Mouse (Mus musculus): ENCODE measurements around the gene Dnah10. TPM values are rescaled to one million over a fixed set of nuclear protein-coding genes. Genes with fewer than 3 reads are reported as not detected.

The Dnah10 gene
- total and polyA plus RNA-seq, 3 experiments, result 0.11 to 3.8 (median 0.84) TPM

DNA sequence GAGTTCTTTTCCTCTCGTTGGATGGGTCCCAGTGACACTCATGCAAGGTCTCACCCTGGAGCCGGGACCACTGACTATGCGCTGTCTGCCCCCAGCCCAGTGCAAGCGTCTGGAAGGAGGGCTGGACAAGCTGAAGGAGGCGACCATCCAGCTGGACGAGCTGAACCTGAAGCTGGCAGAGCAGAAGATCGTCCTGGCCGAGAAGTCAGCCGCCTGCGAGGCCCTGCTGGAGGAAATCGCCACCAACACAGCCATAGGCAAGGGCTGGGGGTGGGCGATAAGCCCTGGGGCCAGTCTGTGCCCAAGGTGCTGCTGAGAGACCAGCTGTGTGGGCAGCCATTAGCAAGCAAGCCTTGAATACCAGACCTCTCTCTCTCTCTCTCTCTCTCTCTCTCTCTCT lies 87.6 kb downstream of the Dnah10 start:
- no peak for DNase-seq

DNA sequence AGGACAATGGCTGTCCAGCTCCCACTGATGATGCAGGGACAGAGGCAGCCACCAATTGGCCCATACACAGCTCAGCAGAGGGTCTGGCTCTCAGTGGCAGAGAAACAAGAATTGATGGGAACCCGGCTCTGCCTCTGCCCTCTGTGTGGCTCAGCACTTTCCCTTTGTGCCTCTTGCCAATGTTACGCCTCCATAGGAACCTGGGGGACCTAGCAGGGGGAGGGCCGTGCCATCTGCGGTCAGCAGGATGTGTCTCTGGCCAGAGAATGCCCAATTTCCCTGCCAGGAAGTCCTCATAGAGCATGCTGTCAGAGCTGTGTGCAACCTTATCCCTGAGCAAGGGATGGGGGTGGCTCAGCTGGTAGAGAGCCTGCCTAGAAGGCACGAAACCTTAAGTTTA lies 89.9 kb downstream of the Dnah10 start:
- DNase-seq, result no peak

DNA sequence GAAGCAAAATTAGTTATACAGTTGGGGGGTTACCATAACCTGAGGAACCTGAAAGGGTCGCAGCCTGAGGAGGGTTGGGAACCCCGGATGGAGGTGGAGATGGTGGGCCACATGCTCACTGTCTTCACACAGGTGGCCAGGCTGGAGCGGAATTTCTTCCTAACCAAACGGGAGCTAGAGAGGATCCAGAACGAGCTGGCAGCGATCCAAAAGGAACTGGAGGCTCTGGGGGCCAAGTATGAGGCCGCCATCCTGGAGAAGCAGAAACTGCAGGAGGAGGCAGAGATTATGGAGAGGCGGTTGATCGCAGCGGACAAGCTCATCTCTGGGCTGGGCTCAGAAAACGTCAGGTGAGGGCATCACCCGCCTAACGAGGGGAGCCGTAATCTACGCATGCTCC lies 92.2 kb downstream of the Dnah10 start:
- DNase-seq, result no peak

DNA sequence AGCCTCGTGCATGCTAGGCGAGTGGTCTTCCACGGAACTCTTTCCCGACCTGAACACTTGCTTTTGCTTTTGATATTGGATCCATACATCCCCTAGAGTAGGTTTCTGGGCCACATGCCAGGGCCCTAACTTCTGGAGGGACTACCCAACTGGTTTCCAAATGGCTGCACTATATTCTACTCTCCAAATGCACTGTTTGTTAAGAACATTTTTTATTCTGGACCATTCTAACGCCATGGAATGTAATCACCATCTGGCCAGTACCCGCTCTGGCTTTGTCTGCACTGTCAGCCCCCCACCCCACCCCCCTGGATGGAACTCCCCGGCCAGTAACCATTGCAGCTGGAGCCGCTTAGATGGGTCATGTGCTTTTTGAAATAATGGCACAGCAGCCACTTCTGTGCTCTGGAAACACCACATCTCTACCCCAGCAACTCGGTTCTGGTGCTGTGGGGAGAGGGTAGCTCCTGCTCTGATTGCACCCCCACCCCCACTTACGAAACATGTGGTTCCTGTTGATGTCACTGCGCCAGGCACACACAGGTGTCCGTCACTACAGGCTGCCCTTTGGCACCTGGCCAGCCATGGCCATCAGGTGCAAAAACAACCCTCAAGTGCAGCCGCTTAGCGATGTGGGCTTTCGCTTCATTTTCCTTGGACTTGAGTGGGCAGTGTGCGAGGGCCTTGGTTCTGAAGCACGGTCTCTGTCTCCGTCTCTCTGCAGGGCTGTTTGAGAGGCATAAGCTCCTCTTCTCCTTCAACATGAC lies 97.4 kb downstream of the Dnah10 start:
- no peak for DNase-seq

DNA sequence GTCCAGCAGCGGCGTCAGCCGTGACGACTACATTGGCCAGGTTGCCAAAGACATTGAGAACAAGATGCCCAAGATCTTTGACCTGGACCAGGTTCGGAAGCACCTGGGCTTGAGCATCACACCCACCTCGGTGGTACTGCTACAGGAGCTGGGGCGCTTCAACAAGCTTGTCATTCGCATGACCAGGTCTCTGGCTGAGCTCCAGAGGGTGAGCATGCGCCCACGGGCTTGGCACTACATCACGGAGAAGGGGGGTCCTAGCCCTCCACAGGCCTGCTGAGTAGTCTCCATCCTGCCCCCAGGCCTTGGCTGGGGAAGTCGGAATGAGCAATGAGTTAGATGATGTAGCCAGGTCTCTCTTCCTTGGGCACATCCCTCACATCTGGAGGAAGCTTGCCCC lies 105.4 kb downstream of the Dnah10 start:
- no peak for DNase-seq

DNA sequence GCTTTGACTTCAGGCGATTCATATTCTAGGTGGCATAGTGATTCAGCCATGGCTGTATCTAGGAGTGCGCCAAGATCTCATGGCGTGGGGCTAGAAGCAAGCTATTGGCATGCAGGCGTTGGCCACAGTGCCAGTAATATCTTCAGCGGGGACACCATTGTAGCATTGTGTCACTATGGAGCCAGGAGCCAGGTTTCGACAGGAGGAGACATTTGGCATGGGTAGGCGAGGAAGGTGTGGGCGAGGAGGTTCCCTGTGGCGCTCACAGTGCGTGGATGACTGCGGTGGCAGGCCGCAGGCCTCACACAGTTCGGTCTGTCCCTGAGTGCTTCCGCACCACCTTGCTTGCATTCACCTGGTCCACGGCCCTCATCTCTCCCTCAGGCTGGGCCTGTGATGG lies 110.3 kb downstream of the Dnah10 start:
- DNase-seq, result no peak

DNA sequence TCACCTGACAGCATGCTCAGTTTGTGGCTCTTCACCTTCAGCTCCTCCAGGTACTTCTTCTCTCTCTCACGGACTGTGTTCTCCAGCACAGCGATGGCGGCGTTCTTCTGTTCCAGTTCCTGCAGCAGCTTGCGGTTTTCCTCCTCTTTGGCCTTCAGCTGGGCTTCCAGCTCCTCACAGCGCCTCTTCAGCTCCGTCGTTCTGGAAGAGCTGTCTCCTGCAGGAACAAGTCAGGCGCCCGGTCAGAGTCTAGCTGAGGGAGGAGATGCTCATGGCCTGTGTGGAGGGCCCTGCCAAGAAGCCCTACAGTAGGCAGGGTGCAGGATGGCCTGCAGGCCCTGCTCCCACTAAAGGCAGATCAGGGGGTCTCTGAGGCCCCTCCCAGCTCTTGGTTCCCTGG lies 111.2 kb downstream of the Dnah10 start:
- no peak for DNase-seq

DNA sequence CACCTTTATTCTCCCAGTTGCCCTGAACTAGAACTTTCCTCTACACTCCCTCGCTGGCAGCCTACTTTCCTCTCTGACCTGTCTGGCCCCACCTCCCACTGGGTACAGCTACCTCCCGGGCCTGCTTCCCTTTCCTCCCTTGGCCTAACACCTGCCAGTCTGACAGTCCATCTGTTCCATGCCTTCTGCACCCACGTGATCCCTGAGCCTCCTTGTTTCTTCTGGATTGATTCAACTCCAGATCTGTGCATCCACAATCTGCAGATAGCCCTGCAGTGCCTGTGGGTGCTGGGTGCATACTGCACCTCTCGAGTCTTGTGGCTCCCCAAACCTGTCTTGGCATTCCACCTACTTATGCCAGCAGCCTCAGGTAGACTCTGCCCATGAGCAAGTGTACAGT lies 111.7 kb downstream of the Dnah10 start:
- no peak for DNase-seq

DNA sequence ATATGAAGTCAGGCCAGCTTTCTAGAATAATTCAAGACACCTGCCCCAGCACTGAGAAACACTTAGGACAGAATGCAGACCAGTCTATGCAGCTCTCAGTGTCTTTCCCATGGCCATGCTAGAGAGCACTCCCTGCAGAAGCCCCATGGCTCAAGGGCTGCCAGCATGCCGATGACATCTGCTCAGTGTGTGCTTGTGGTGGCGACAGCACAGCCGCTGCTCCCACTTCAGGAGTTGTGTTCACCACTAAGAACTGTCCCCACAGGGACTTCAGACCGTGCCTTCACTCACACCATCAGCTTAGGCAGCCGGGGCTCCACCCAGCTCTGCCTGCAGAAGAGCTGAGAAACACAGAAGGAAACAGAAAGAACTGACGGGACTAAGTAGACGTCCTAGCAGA lies 115.3 kb downstream of the Dnah10 start:
- no peak for DNase-seq

DNA sequence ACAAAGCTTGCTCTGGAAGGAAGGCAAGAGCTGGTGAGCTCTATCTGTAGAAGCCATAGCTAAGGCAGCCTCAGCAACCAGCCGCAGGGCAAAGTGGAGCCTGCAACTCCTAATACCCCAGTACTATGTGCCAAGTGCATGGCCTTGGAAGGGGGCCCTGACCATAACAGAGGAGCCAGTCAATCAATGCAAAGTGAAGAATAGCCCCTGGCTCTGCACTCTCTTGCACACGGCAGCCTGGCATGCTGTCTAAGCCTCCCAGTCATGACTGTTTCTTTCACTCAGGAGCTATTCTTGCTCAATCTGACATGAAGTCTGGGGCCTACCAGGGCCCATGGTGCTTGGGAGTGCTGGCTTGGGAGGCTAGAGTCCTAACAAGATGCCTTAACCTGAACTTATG lies 115.8 kb downstream of the Dnah10 start:
- peak; percentile 18 for DNase-seq

DNA sequence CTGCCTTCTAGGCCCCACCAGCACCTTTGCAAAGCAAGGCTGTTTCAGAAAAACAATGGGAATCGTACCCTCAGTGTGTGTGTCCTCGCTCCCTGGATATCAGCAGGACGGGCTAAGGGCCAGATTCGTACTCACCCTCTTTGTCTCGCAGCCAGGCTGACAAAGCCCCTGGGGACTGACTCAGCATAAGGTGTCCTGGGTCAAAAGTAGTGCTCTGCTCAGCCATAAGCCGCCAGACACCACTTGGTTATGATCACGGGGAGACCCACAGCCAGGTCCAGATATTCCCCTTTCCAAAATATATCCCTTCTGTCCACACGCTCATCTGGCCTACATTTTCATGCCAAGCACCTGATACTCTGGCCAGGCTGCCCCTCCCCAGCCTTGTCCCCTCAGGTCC lies 118.5 kb downstream of the Dnah10 start:
- DNase-seq, result peak; percentile 43

DNA sequence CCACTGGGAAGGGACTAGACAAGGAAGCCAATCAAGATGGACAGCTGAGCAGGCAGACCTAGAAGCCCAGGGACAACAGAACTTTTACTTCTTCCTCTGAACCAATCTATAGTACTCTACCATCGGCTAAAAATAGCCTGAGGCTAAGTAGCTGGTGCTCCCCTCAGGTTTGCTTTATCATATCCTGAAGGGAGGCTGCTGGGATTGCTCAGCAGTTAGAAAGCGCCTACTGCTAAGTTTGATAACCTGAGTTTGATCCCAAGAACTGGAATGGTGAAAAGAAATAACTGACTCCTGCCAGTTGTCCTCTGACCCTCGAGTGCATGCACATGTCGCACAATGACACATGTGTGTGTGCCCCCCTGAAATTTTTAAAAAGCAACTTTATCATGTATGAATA lies 120.0 kb downstream of the Dnah10 start:
- DNase-seq, result no peak

DNA sequence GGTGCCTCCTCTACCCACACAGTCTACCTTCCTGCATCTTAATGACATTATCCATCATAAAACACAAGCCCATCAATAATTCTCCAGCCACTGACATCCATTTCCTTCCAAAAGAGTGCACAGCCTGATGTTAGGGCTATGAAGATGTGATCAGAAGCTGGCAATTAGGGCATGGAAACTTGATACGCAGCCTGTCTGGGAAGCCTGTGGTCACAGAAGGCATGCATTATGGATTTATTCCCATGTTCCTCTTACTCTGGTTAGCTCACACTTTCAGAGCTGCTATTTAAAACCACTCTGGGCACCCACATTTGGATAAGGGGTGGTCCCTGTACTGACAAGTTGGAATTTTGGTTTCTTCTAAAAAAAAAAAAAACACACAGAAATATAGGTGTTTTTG lies 122.1 kb downstream of the Dnah10 start:
- DNase-seq, result no peak

DNA sequence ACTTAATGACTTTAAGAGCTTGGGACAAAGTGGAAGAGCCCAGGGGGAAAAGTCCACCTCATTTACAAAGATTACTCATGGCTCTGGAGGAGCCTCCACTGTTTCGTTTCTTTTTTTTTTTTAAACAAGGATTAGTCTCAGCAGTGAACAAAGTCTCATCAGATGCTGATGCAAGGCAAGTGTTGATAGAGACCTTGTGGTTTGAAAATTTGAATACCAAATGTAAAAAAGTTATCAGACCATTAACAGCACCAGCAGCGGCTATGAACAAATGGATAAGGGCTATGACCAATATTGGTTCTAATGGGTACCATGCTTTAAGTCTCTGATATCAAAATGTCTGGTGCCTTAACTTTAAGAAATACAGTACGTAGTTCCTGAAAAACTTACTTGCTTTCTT lies 124.1 kb downstream of the Dnah10 start:
- no peak for DNase-seq

DNA sequence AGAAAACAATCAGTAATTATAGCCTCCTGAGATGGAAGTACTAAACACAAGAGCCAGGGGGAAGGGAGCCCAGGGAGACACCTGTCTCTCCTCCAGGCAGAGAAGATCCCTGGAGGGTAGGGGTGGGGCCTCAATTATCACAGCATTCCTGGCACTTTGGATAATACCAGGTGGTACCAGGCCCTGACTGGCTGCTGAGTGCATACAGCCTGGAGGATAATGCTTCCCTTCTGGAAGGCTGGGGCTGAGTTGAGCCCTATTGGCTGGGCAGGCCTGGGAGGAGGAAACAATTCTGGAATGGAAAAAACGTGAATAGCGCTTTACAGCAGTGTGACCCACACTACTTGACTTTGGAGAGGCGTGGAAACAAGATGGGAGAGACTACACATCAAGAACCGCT lies 126.7 kb downstream of the Dnah10 start:
- no peak for DNase-seq

DNA sequence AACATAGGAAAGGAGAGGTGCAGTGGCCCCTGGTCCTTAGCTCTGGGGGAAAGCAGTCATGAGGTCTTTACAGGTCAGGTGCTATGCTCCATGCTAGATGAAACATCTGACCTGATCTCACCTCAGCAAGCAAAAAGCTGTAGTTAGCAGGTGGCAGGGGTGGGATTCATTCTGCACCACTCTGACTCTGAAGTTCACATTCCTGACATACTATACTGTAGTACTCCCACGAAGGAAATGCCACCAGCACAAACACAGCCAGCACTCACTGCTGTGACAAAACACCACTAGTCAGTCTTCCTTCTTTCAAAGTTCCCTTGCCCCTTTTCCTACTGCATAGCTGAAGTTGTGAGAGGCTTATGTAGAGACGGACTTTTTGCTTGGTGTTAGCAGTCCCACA lies 127.4 kb downstream of the Dnah10 start:
- DNase-seq, result no peak

DNA sequence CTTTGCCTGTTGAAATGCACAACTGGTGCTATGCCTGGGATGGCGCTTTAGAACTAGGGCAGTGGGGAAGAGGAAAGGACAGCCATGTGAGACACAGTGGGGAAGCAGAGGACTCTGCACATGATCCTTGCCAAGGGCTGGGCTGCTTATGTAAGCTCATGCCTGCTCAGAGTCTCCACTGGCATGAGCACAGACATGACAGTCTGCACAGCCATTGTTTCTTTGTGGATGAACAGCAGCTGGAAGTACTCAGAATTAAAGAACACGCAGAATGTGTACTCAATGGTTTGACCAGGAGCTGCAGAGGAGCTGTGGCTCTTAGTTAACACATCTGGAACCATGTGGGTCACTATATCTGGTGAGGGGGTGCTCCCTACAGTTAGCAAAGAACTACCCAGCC lies 128.2 kb downstream of the Dnah10 start:
- no peak for DNase-seq

DNA sequence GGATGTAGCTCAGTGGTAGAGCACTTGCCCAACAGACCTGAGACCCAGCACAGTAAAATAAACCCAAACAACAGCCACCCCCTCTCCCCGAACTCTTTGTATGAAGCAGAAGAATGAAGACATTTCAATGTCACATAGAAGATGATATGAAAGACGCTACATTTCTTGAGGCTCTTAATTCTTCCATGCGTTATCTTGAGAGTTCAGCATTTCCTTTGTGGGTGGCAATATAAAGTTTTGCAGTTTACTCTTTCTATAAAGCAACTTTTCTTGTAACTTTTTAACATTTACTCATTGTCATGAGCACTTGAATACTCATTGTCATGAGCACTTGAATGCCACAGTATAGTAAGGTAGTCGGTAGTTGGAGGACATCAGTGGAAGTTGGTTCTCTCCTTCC lies 129.3 kb downstream of the Dnah10 start:
- DNase-seq, result no peak

DNA sequence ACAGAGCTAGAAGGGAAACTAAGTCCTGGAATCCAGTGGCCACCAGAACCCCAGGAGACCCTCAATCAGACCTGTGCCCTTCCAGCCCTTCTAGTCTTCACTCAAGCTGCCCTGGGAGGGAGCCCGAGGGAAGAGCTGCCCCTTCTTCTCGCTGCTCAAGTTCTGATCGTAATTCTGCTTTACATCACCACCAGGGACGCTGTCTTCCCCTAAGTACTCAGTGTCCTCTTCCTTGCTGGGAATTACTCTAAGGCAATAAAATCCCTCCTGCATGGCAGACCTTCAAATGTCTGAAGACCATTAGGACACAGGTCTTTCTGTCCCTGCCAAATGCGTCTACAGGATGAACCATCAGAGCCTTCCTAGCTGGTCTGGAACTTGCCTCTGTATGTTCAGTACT lies 135.1 kb downstream of the Dnah10 start:
- no peak for DNase-seq

DNA sequence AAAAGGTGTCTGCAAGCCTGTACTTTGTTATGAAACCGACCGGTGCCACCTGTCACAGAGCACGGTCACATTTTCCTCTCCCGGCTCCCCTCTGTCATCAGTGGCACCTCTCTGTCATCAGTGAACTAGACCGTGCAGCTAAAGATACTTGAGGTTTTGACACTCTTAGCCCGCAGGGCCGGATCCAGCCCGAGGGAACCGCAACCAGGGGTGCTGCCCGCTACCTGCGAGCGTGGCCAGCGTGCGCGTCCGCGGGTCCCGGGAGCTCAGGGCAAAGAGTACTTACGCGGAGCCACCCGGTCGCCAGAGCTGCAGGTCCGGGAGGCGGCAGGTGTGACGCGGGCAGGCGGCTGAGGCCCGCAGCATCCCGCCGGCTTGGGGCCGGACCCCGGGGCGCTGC lies 136.6 kb downstream of the Dnah10 start:
- peak; percentile 39 for DNase-seq

DNA sequence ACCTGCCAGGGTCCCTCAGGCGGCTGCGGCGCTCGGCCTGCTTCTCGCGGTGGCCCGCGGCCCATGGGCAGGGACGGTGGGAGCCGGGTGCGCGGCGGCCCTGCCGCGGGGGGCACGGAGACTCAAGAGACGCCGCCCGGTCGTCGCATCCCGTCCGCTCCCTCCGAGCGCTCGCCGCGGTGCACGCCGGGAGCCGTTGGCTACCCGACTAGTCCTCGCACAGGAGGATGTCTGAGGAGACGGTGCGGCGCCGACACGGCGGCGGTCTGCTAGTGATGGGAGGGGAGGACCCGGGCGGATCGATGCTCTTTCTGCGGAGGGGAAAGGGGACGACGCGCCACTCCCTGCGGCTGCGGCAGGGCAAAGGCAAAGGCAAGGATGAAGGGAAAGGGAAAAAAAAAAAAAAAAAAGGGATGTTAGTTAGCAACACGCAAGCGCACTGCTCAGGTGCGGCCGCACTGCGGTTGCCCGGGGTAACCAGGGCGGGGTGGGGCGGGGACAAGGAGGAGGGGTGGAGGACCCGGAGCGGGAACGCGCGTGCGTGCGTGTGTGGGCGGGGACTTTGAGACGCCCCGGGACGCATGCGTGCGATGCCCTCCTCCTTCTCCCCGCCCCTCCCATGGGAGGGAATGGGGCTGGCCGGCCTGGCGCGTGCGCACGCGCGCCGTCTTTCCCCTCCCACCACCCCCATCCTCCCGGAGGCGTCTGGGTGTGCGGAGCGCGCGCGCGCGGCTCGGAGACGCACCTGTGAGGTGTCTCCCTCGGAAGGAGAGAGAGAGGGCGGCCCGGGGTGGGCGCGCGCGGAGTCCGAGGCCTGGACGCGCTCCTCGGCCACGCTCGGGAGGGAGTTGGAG lies 137.4 kb downstream of the Dnah10 start, which contains the start of the genes Ccdc92 and Zfp664:
Ccdc92 (minus strand) TSS at position 412 of the 854 bp plus-strand sequence.
Zfp664 (plus strand) TSS at position 679 of the 854 bp plus-strand sequence.
- DNase-seq, result peak; percentile 99

DNA sequence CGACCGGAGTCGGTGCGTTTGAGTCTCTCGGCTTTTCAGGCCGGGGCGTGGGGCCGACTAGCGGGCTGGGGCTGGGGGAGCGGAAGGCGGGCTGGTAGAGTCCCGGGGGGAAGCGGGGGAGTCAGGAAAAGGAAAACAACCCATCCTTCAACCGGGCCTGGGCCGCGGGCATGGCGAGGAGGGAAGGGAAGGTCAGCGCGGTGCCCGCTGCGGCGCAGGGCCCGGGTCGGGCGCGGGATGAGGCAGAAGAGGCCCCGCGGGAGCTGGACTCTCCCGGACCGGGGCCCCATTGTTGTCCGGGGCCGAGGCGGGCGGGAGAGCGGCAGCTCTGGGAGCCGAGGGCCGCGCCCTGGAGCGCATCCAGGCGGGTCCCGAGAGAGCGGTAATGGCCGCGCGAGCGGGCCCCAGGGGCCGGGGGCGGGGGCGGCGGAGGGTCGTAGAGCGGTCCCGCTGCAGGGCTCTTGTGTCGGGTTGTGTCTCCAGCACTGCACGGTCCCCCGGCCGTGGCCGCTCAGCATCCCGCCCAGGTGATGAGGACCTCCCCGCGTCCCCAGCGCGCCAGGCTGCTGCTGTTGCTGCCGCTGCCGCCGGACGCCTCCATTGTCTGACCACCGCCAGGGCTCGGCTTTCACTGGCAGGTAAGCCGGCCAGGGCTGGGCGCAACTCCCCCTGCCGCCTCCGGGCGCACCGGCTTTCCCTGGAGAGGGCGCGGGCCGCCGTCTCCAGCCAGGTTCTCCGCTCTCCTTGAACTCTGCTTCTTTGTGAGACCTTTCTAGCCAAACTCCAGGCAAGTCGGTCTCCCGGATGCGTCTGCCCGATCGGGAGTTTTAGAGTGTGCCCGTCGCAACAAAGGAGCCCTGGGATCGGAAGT lies 138.2 kb downstream of the Dnah10 start:
- DNase-seq, result peak; percentile 54
